Mouse (Mus musculus) left cerebral cortex, adult 2 months (tissue): ENCODE results near the gene Etv6. TPM values are rescaled to one million over a fixed set of nuclear protein-coding genes. Genes with fewer than 3 reads are reported as not detected.

Experiments
- DNase-seq, 2 experiments: peaks; one replicate each; pipeline ENCODE4 v3.0.0; 2021 to 2022; ENCODE audit warnings: low spot score in 2 of 2, mixed read lengths in 1 of 2; ENCODE audit errors: extremely low spot score in 1 of 2
- H3K27ac ChIP-seq: fragments of 200-600 bp; 2 replicates; pipeline ENCODE4 v1.8.1; 2022
- H3K4me3 ChIP-seq: fragments of 200-600 bp; 2 replicates; pipeline ENCODE4 v1.8.1; 2022
- CTCF ChIP-seq: fragments of 200-600 bp; IDR thresholded peaks from 2 replicates; pipeline ENCODE4 v1.8.1; 2022; ENCODE audit warnings: antibody characterized with exemption, mild to moderate bottlenecking, moderate library complexity
- intact Hi-C: fragments of 180-260 bp; cut with DNase I; formaldehyde crosslinking; loops from one replicate; pipeline ENCODE4 v1.15.1; 2025
- total RNA-seq, 2 experiments: library from RNA; stranded (reverse); gene quantifications; 2 replicates each; pipeline ENCODE4 v1.2.3; 2021

Etv6 gene
- total RNA-seq, 2 experiments from 2014 or later = 18.7 to 19.3 TPM

GRCm38 (mm10) chr6:134046136-134046535 is 10.6 kb downstream of the Etv6 start:
- DNase-seq = no peak
- Histone ChIP-seq H3K27ac (no peak overlapping the region), H3K4me3 (no peak overlapping the region)
- no peak for TF ChIP-seq CTCF
- intact Hi-C loops = no loop called here

- no peak for TF ChIP-seq CTCF
- no peak overlapping the region for H3K4me3 ChIP-seq
- no peak overlapping the region for H3K27ac ChIP-seq
- DNase-seq = no peak
- intact Hi-C loops = no loop called here
Observed at GRCm38 (mm10) chr6:134047249-134047648, 11.7 kb downstream of the Etv6 start.

GRCm38 (mm10) chr6:134047974-134048373 is 12.5 kb downstream of the Etv6 start:
- TF ChIP-seq CTCF = no peak
- H3K4me3 ChIP-seq = no peak overlapping the region
- intact Hi-C loops = no loop called here
- DNase-seq = no peak
- peak overlapping the region; percentile 57 for H3K27ac ChIP-seq

GRCm38 (mm10) chr6:134048965-134049364 is 13.5 kb downstream of the Etv6 start:
- no peak for TF ChIP-seq CTCF
- no peak overlapping the region for H3K4me3 ChIP-seq
- intact Hi-C loops = no loop called here
- no peak for DNase-seq
- H3K27ac ChIP-seq = peak overlapping the region; percentile 73; the same call in 1 of the 2 replicates

- Histone ChIP-seq H3K27ac (peak overlapping the region; percentile 44; the same call in 1 of the 2 replicates), H3K4me3 (peak overlapping the region; percentile 16; the same call in 1 of the 2 replicates)
- DNase-seq = no peak
- no peak for TF ChIP-seq CTCF
- intact Hi-C loops = no loop called here
Observed at GRCm38 (mm10) chr6:134050466-134050865, 15.0 kb downstream of the Etv6 start.

- H3K4me3 ChIP-seq = no peak overlapping the region
- H3K27ac ChIP-seq = no peak overlapping the region
- intact Hi-C loops = no loop called here
- TF ChIP-seq CTCF = no peak
- no peak for DNase-seq
Observed at GRCm38 (mm10) chr6:134051950-134052349, 16.4 kb downstream of the Etv6 start.

- intact Hi-C loops = no loop called here
- H3K27ac ChIP-seq = no peak overlapping the region
- no peak for DNase-seq
- H3K4me3 ChIP-seq = no peak overlapping the region
- TF ChIP-seq CTCF = no peak
Observed at GRCm38 (mm10) chr6:134053146-134053545, 17.6 kb downstream of the Etv6 start.

- no peak overlapping the region for H3K4me3 ChIP-seq
- no peak for TF ChIP-seq CTCF
Observed at GRCm38 (mm10) chr6:134053566-134053965, 18.1 kb downstream of the Etv6 start.

GRCm38 (mm10) chr6:134055588-134055987 is 20.1 kb downstream of the Etv6 start:
- H3K4me3 ChIP-seq = no peak overlapping the region
- intact Hi-C loops = loop anchor here (5.0 kb wide), 1 partner anchor 162 kb away; no protein-coding TSS in a partner anchor
- no peak for TF ChIP-seq CTCF
- H3K27ac ChIP-seq = no peak overlapping the region
- no peak for DNase-seq

More at GRCm38 (mm10) chr6:134053566-134053965, 18.1 kb downstream of the Etv6 start:
- DNase-seq = no peak
- intact Hi-C loops = no loop called here
- H3K27ac ChIP-seq = no peak overlapping the region

GRCm38 (mm10) chr6:134058451-134058850 is 23.0 kb downstream of the Etv6 start:
- H3K27ac ChIP-seq = no peak overlapping the region; the same call in 1 of the 2 replicates
- TF ChIP-seq CTCF = no peak
- intact Hi-C loops = loop anchor here (2.0 to 5.0 kb wide), 2 partner anchors 22 to 159 kb away; no protein-coding TSS in a partner anchor
- no peak for DNase-seq
- H3K4me3 ChIP-seq = no peak overlapping the region

GRCm38 (mm10) chr6:134058886-134059551 is 23.5 kb downstream of the Etv6 start:
- H3K27ac ChIP-seq = peak overlapping the region; percentile 37
- no peak for TF ChIP-seq CTCF
- H3K4me3 ChIP-seq = no peak overlapping the region
- intact Hi-C loops = loop anchor here (2.0 to 5.0 kb wide), 2 partner anchors 22 to 158 kb away; no protein-coding TSS in a partner anchor
- no peak for DNase-seq

GRCm38 (mm10) chr6:134059552-134059891 is 24.0 kb downstream of the Etv6 start:
- peak; percentile 28 to 62 for DNase-seq
- intact Hi-C loops = loop anchor here (2.0 to 5.0 kb wide), 2 partner anchors 23 to 158 kb away; no protein-coding TSS in a partner anchor
- Histone ChIP-seq H3K4me3 (no peak overlapping the region), H3K27ac (peak overlapping the region; percentile 37)
- no peak for TF ChIP-seq CTCF

GRCm38 (mm10) chr6:134060036-134060435 is 24.5 kb downstream of the Etv6 start:
- Histone ChIP-seq H3K27ac (peak overlapping the region; percentile 37), H3K4me3 (no peak overlapping the region)
- TF ChIP-seq CTCF = no peak
- DNase-seq = no peak
- intact Hi-C loops = no loop called here
